Mouse (Mus musculus): Measurements from ENCODE around the gene Abr. TPM values are rescaled to one million over a fixed set of nuclear protein-coding genes. Genes with fewer than 3 reads are reported as not detected.

The Abr gene
- total RNA-seq, 2 experiments from 2014 or later = 11.3 to 11.6 TPM

- peak; percentile 37 for DNase-seq
These were observed 128.3 kb downstream of the Abr start for GRCm38 (mm10) chr11:76493811-76494274.

- DNase-seq = no peak
These were observed 128.9 kb downstream of the Abr start for GRCm38 (mm10) chr11:76493167-76493566.

GRCm38 (mm10) chr11:76491817-76492216 is 130.3 kb downstream of the Abr start:
- no peak for DNase-seq

GRCm38 (mm10) chr11:76489407-76489806 is 132.7 kb downstream of the Abr start:
- DNase-seq = no peak

- no peak for DNase-seq
These were observed 135.1 kb downstream of the Abr start for GRCm38 (mm10) chr11:76487024-76487423.

GRCm38 (mm10) chr11:76484033-76484432 is 138.1 kb downstream of the Abr start:
- no peak for DNase-seq

GRCm38 (mm10) chr11:76483171-76483727 is 138.9 kb downstream of the Abr start:
- DNase-seq = no peak

- DNase-seq = no peak
These were observed 139.4 kb downstream of the Abr start for GRCm38 (mm10) chr11:76482697-76483096.

- no peak for DNase-seq
These were observed 139.9 kb downstream of the Abr start for GRCm38 (mm10) chr11:76482183-76482582.

GRCm38 (mm10) chr11:76479729-76480128 is 142.4 kb downstream of the Abr start:
- no peak for DNase-seq

- no peak for DNase-seq
These were observed 143.1 kb downstream of the Abr start for GRCm38 (mm10) chr11:76478676-76479655.

- no peak for DNase-seq
These were observed 145.0 kb downstream of the Abr start for GRCm38 (mm10) chr11:76477095-76477525.

- DNase-seq = no peak
These were observed 145.6 kb downstream of the Abr start for GRCm38 (mm10) chr11:76476376-76477094.

GRCm38 (mm10) chr11:76472617-76473016 is 149.5 kb downstream of the Abr start:
- no peak for DNase-seq

GRCm38 (mm10) chr11:76469311-76469998 is 152.7 kb downstream of the Abr start:
- DNase-seq = no peak

GRCm38 (mm10) chr11:76468347-76468746 is 153.8 kb downstream of the Abr start:
- no peak for DNase-seq

GRCm38 (mm10) chr11:76467487-76468005 is 154.6 kb downstream of the Abr start:
- DNase-seq = no peak

GRCm38 (mm10) chr11:76467073-76467472 is 155.0 kb downstream of the Abr start:
- DNase-seq = no peak

GRCm38 (mm10) chr11:76465879-76466278 is 156.2 kb downstream of the Abr start:
- no peak for DNase-seq

GRCm38 (mm10) chr11:76461696-76462095 is 160.4 kb downstream of the Abr start:
- no peak for DNase-seq

- DNase-seq = no peak
These were observed 160.9 kb downstream of the Abr start for GRCm38 (mm10) chr11:76461201-76461600.

- DNase-seq = no peak
These were observed 162.6 kb downstream of the Abr start for GRCm38 (mm10) chr11:76459489-76459888.

All from gastrocnemius, postnatal 25 days (tissue).